Mouse (Mus musculus): Measurements from ENCODE around the gene Fyb.

Fyb gene

GRCm38 (mm10) chr15:6522653-6523167 is at the start of gene Fyb:
TSS of gene Fyb (plus strand) at chr15:6522853.
- in situ Hi-C loops (cut with MboI; ENCODE audit: low pct_unique_long_range_greater_than_20kb in 1 of 2, low sequenced_read_pairs in 2 of 2, unreplicated experiment in 1 of 2), result no loop called here

DNA sequence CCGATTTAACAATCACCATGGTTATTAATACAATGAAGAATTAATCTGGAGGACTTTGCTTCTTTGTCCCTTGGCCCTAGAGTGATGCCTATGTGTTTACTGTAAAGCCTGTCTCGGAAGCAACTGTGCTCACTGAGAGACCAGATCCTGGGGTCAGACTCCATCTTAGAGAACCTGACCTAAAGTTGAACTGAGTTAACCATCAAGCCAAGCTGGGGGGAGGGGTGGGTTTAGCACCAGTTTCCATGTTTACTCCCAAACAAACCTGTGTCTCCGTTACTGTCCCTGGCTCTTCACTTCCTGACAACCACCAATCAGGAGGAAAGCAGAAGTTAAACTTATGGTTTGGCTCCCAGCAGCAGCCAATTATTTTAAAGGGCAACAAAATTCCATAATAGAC is 39.1 kb upstream of the Fyb start:
- in situ Hi-C loops (cut with MboI; ENCODE audit: low pct_unique_long_range_greater_than_20kb in 1 of 2, low sequenced_read_pairs in 2 of 2, unreplicated experiment in 1 of 2), result no loop called here

DNA sequence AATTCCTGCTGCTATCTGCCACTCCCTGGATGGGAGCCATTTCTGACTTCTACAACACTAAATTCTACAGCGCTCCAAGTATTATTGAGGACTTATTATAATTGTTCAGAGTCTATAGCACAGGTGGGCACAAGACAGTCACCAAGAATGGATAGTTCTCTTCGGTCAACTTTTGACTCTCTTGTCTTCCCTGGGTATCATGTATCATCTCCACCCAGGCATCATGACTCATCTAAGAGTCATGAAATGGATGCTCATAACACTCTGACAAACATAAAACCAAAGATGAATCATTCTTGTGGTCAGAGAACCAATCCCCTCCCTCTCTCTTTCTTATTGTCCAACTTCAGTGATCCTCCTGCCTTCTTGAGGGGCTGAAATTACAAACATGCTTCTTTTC is 30.3 kb upstream of the Fyb start:
- in situ Hi-C loops (cut with MboI; ENCODE audit: low pct_unique_long_range_greater_than_20kb in 1 of 2, low sequenced_read_pairs in 2 of 2, unreplicated experiment in 1 of 2), result no loop called here

DNA sequence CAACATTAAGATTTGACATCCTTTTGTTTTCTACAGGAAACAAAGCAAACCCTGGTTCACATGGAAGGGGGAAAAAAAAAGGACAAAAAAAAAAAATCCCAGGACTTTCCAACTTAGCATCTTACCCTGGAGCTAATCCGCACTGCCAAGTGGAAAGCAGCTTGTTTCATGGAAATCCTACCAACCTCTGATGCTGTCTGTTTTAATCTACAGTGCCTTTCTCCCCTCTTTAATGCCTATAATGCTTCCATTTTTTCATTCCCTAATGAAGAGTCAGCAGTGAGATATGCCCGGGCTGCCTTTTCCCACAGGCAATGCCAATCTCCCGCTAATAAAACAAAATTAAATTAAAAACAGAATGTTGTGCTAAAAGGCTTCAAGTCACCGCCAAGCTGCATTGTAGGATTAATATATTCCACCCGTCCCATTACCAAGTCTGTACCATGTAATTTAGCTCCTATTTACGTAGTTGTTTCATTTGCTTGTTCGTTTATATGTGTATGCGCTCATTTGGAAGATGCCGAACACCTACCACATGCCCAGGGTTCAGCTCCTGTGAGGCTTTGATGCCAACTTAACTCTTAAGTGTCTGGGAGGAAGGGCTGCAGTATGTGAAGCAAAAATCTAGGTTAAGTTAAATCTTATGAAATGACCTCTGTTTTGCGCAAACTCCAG is 24.1 kb upstream of the Fyb start:
- in situ Hi-C loops (cut with MboI; ENCODE audit: low pct_unique_long_range_greater_than_20kb in 1 of 2, low sequenced_read_pairs in 2 of 2, unreplicated experiment in 1 of 2), result no loop called here

DNA sequence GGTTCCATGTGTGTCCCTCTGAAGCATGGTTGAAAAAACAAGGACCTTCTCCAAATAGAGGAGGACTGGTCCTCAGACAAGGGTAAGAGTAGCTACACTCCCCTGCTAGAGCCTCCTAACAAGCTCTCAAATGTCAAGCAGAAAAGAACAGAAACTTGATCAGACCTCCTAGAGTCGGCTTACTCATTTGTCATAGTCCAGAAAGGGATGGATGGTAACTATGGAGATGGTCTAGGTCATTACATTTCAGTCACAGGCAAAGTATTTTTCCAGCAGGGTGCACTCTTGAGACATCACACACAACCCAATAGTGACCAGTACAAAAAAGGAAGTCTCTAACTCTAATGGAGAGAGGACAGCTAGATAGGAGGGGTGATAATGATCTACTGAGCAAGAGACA is 21.9 kb upstream of the Fyb start:
- in situ Hi-C loops (cut with MboI; ENCODE audit: low pct_unique_long_range_greater_than_20kb in 1 of 2, low sequenced_read_pairs in 2 of 2, unreplicated experiment in 1 of 2), result no loop called here

GRCm38 (mm10) chr15:6517525-6517924 is 5.1 kb upstream of the Fyb start:
- in situ Hi-C loops (cut with MboI; ENCODE audit: low pct_unique_long_range_greater_than_20kb in 1 of 2, low sequenced_read_pairs in 2 of 2, unreplicated experiment in 1 of 2), result no loop called here

DNA sequence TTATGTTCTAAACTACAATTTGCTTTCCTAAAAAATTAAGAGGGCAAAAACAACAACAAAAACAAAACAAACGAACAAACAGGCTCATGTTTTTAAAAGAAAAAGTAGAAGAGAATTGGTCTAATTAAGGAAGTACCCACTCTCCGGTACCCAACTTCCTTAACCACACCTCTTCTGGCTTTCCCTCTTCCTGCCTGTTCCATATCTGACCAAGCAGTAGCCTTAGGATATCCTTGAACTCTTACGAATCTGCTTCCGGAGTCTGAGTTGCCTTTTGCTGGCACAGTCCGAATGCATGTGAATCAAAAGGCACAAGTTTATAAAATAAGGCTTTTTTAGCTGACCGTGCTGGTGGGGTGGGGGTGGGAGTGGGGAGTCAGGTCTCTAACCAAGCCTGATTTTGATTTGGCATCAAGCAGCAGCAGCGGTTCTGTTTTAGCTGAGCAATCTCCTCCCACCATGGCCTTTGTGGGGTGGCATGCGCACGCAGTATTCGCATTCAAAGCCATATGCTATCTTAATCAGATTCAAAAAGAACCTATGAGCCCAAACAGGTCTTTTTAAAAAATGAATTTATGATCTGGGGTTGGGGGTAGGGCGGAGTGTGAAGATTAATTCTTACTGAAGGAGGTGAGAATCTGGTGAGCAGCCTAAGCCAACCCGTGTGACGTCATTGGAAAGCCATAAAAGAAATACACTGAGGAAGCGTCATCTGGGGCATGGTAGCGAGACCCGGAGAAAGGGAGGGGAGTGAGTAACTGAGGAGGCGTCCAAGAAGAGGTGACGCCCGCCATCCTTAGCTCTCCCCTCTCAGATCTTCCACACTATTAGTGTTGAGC is 3.0 kb upstream of the Fyb start:
- in situ Hi-C loops (cut with MboI; ENCODE audit: low pct_unique_long_range_greater_than_20kb in 1 of 2, low sequenced_read_pairs in 2 of 2, unreplicated experiment in 1 of 2), result no loop called here

GRCm38 (mm10) chr15:6520505-6521155 is 2.0 kb upstream of the Fyb start:
- in situ Hi-C loops (cut with MboI; ENCODE audit: low pct_unique_long_range_greater_than_20kb in 1 of 2, low sequenced_read_pairs in 2 of 2, unreplicated experiment in 1 of 2), result no loop called here

DNA sequence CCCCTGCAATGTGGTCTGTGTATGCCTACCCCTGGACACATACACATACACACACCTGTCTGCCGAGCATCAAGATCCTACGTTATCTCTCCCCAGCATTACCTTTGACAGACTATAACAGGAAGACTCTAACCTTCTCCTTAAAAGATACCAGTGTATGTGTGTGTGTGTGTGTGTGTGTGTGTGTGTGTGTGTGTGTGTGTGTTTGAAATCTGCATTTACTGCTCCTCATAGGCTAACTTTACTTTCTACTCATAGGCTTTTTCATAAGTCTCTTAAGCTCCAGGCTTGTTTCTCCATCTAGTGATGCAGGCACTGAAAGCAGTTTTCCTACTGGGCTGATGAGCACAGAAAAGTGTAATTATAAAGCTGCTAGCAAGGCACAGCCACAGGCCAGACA is 2.1 kb downstream of the Fyb start:
- in situ Hi-C loops (cut with MboI; ENCODE audit: low pct_unique_long_range_greater_than_20kb in 1 of 2, low sequenced_read_pairs in 2 of 2, unreplicated experiment in 1 of 2), result no loop called here

GRCm38 (mm10) chr15:6525386-6525785 is 2.7 kb downstream of the Fyb start:
- in situ Hi-C loops (cut with MboI; ENCODE audit: low pct_unique_long_range_greater_than_20kb in 1 of 2, low sequenced_read_pairs in 2 of 2, unreplicated experiment in 1 of 2), result no loop called here

- in situ Hi-C loops (cut with MboI; ENCODE audit: low pct_unique_long_range_greater_than_20kb in 1 of 2, low sequenced_read_pairs in 2 of 2, unreplicated experiment in 1 of 2), result no loop called here
Measured at GRCm38 (mm10) chr15:6533858-6534343, 11.2 kb downstream of the Fyb start.

GRCm38 (mm10) chr15:6534592-6534991 is 11.9 kb downstream of the Fyb start:
- in situ Hi-C loops (cut with MboI; ENCODE audit: low pct_unique_long_range_greater_than_20kb in 1 of 2, low sequenced_read_pairs in 2 of 2, unreplicated experiment in 1 of 2), result no loop called here

- in situ Hi-C loops (cut with MboI; ENCODE audit: low pct_unique_long_range_greater_than_20kb in 1 of 2, low sequenced_read_pairs in 2 of 2, unreplicated experiment in 1 of 2), result no loop called here
Measured at GRCm38 (mm10) chr15:6539639-6540338, 17.1 kb downstream of the Fyb start.

GRCm38 (mm10) chr15:6548911-6549310 is 26.3 kb downstream of the Fyb start:
- in situ Hi-C loops (cut with MboI; ENCODE audit: low pct_unique_long_range_greater_than_20kb in 1 of 2, low sequenced_read_pairs in 2 of 2, unreplicated experiment in 1 of 2), result no loop called here

DNA sequence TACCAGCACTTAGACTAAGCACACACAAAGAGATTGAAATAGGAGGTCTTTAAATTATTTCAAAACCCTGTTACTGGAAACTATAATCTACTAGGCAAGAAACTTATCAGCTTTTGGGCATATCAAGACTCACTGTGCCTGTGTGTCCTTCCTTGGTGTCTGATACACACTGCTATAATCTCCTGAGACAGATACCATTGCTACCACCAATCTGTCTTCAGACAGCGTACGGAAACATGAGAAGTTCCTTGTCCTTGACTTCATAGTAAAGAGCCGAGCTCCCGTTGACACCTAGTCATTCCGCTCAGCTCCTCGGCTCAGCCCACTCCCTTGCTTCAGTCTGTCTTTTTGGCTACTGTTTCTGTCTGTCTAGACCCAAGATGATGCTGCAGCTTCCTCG is 29.2 kb downstream of the Fyb start:
- in situ Hi-C loops (cut with MboI; ENCODE audit: low pct_unique_long_range_greater_than_20kb in 1 of 2, low sequenced_read_pairs in 2 of 2, unreplicated experiment in 1 of 2), result no loop called here

GRCm38 (mm10) chr15:6554742-6555141 is 32.1 kb downstream of the Fyb start:
- in situ Hi-C loops (cut with MboI; ENCODE audit: low pct_unique_long_range_greater_than_20kb in 1 of 2, low sequenced_read_pairs in 2 of 2, unreplicated experiment in 1 of 2), result no loop called here

DNA sequence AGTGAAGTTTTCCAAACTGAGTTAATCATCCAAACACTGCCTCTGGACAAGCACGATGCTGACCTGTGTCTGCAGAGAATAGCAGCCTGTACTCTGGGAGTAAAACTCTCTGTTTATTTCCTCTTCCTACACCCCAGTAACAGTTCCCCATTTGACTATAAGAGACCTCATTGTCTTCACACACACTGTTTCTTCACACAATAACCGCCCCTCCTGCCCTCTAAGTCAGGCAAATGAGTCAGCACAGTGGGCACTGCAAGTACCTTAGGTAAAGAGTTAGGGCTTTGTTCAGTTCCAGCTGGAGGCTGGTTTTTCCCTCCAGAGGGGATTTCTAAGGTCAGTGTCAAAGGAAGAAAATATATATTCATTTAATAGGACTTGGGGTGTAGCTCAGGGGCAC is 32.9 kb downstream of the Fyb start:
- in situ Hi-C loops (cut with MboI; ENCODE audit: low pct_unique_long_range_greater_than_20kb in 1 of 2, low sequenced_read_pairs in 2 of 2, unreplicated experiment in 1 of 2), result no loop called here

- in situ Hi-C loops (cut with MboI; ENCODE audit: low pct_unique_long_range_greater_than_20kb in 1 of 2, low sequenced_read_pairs in 2 of 2, unreplicated experiment in 1 of 2), result no loop called here
Measured at GRCm38 (mm10) chr15:6556272-6556671, 33.6 kb downstream of the Fyb start.

GRCm38 (mm10) chr15:6556911-6557310 is 34.3 kb downstream of the Fyb start:
- in situ Hi-C loops (cut with MboI; ENCODE audit: low pct_unique_long_range_greater_than_20kb in 1 of 2, low sequenced_read_pairs in 2 of 2, unreplicated experiment in 1 of 2), result no loop called here
